Mouse (Mus musculus): Measurements from ENCODE around the gene Nf2. TPM values are rescaled to one million over a fixed set of nuclear protein-coding genes. Genes with fewer than 3 reads are reported as not detected.

The Nf2 gene
- polyA plus RNA-seq (2012; rRNA removed; ENCODE audit: low replicate concordance), result 51.5 and 66.9 TPM in 2 replicates

DNA sequence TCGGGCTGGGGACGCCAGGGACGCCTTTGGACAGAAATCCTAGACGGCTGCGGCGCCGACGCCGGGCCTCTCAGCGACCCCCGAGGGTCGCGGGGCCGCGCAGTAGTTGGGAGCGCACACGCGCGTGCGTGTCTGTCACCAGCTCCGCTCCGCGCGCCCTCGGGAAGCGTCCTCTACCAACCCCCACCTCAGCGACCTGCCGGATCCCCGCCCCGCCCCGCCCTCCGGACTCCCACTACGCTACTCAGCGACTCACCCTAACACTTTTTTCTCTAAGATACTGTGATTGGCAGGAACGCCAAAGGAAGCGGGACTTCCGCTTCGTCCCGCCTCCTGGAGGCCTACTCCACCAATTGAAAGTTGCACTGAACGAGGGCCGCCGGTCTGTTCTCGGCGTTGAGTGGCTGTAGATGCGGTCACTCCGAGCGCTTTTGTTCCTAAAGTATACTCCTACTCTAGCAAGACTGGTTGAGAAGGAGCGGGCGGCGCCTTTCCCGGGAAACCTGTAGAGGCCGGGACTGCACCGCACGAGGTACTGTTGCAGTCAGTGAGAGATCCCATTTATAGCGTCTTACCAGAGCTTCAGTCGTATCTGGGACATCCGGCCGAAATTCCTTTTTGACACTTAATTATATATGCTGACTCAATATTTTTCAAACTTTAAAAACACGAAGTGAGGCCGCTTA lies at the start of gene Nf2:
TSS of gene Nf2 (minus strand) at position 279 of the 686 bp plus-strand sequence.

GRCm38 (mm10) chr11:4894848-4895816 lies 45.8 kb upstream of the Nf2 start, which contains the start of gene Thoc5:
Gene Thoc5 (plus strand): TSS chr11:4895320.

DNA sequence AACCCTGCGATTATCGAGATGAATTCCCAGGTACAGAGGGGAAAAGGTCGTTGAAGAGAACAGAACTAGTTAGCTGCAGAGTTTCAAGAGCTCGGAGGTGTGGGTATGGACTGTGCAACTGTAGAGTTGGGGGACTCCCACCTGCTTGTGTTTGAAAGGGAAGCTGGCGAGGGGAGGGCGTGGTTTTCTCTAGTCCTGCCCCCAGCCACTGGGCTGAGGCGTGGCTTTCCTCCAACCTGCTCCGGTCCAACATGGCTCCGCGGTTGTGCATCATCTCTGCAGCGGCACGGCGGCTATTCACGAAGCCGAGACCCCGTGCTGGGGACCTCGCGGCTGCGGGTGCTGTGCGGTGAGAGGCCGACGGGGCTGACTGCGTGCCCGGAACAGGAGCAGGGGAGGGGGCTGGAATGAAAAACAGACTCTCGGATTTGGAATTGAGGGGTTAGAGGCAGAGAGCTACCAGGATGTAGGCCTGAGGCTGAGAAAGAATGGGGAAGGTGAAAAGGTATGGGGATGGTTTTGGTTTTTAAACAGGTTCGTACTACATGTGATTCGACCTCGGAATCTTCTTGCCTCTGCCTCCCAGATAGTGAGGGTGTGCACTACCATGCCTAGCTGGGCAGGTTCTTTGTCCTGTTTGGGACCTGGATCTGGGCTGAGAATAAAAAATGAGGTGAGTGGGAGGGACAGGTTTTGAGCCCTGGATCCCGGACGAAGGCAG lies 24.6 kb upstream of the Nf2 start, which contains the start of gene Nipsnap1:
TSS of gene Nipsnap1 (plus strand) at position 197 of the 721 bp plus-strand sequence.

DNA sequence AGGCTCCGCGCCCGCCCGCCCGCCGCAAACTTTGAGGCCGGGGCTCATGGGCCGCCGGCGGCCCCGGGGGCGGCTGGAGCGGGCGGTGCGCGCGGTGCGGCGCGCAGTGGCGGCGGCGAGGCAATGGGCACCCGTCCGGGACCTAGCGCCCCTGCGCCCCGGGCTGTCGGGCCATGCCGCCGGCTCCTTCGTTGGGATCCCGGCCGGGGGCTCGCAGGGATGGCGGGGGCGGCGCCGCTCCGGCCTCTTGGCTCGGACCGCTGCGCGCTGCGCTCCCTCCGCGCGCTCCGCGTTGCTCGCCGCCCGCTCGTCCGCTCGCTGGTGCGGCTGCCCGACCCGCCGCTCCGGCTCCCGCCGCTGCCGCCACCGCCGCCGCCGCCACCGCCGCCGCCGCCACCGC lies 102.6 kb downstream of the Nf2 start, which contains the start of gene Cabp7:
TSS of gene Cabp7 (minus strand) at position 46 of the 400 bp plus-strand sequence.

Other genes with a start within 250 kb of the Nf2 start
- gene Gm11032, start 229.5 kb downstream of the Nf2 start, polyA plus RNA-seq (2012; rRNA removed; ENCODE audit: low replicate concordance), result not detected in 2 replicates
- gene Ascc2, start 211.8 kb downstream of the Nf2 start, polyA plus RNA-seq (2012; rRNA removed; ENCODE audit: low replicate concordance), result 17.5 and 20.5 TPM in 2 replicates
- 858 and 1,560 TPM in 2 replicates for gene Uqcr10, start 145.2 kb downstream of the Nf2 start, polyA plus RNA-seq (2012; rRNA removed; ENCODE audit: low replicate concordance)
- 46.1 and 51.9 TPM in 2 replicates for gene Zmat5, start 144.9 kb downstream of the Nf2 start, polyA plus RNA-seq (2012; rRNA removed; ENCODE audit: low replicate concordance)
- gene Cabp7, start 102.8 kb downstream of the Nf2 start, polyA plus RNA-seq (2012; rRNA removed; ENCODE audit: low replicate concordance), result not detected in 2 replicates
- 16.7 and 48.0 TPM in 2 replicates for gene Nipsnap1, start 24.4 kb upstream of the Nf2 start, polyA plus RNA-seq (2012; rRNA removed; ENCODE audit: low replicate concordance)
- gene Thoc5, start 45.8 kb upstream of the Nf2 start, polyA plus RNA-seq (2012; rRNA removed; ENCODE audit: low replicate concordance), result 21.1 and 29.7 TPM in 2 replicates
- gene Nefh, start 98.5 kb upstream of the Nf2 start, polyA plus RNA-seq (2012; rRNA removed; ENCODE audit: low replicate concordance), result 0.09 TPM in 1 of 2 replicates, not detected in the other
- 85.0 and 92.8 TPM in 2 replicates for gene Ap1b1, start 137.3 kb upstream of the Nf2 start, polyA plus RNA-seq (2012; rRNA removed; ENCODE audit: low replicate concordance)
- 1.6 and 7.2 TPM in 2 replicates for gene Rasl10a, start 208.6 kb upstream of the Nf2 start, polyA plus RNA-seq (2012; rRNA removed; ENCODE audit: low replicate concordance)
- 85.7 and 101 TPM in 2 replicates for gene Gas2l1, start 215.8 kb upstream of the Nf2 start, polyA plus RNA-seq (2012; rRNA removed; ENCODE audit: low replicate concordance)
- 37.1 and 38.6 TPM in 2 replicates for gene Rhbdd3, start 249.4 kb upstream of the Nf2 start, polyA plus RNA-seq (2012; rRNA removed; ENCODE audit: low replicate concordance)
- gene Ewsr1, start 249.7 kb upstream of the Nf2 start, polyA plus RNA-seq (2012; rRNA removed; ENCODE audit: low replicate concordance), result 188 and 363 TPM in 2 replicates

Measured in subcutaneous adipose tissue, adult 2 months (tissue).